Mouse (Mus musculus) cerebellum, adult (tissue): ENCODE data around the gene Acsf3.
A peak's percentile ranks its signal among the peaks of the same experiment; 100 is the strongest.

Source experiments
- ATAC-seq: cut with Nextera tagmentation; 2 replicates; pipeline ENCODE4 v1.9.2; 2017; ENCODE audit warnings: mild to moderate bottlenecking, moderate library complexity, mixed read lengths; ENCODE audit not compliant: insufficient number of reproducible peaks, low FRiP score, low TSS enrichment

Acsf3 gene

GRCm38 (mm10) chr8:122806956-122807538, 31.8 kb downstream of the Acsf3 start:
- ATAC-seq, result no peak

GRCm38 (mm10) chr8:122807907-122808306, 32.6 kb downstream of the Acsf3 start:
- ATAC-seq, result no peak

- no peak for ATAC-seq
These were observed 35.1 kb downstream of the Acsf3 start for GRCm38 (mm10) chr8:122810376-122810775.

GRCm38 (mm10) chr8:122811870-122812494, 36.7 kb downstream of the Acsf3 start:
- no peak for ATAC-seq

- ATAC-seq, result no peak
These were observed 37.4 kb downstream of the Acsf3 start for GRCm38 (mm10) chr8:122812610-122813250.

GRCm38 (mm10) chr8:122814608-122815007, 39.3 kb downstream of the Acsf3 start:
- no peak for ATAC-seq

- no peak for ATAC-seq
These were observed 41.7 kb downstream of the Acsf3 start for GRCm38 (mm10) chr8:122816965-122817364.

- ATAC-seq, result no peak
These were observed 42.6 kb downstream of the Acsf3 start for GRCm38 (mm10) chr8:122817724-122818496.

GRCm38 (mm10) chr8:122819776-122820175, 44.5 kb downstream of the Acsf3 start:
- ATAC-seq, result no peak

- peak; percentile 72; the same call in 1 of the 2 replicates for ATAC-seq
These were observed 49.3 kb downstream of the Acsf3 start for GRCm38 (mm10) chr8:122824571-122824970.

GRCm38 (mm10) chr8:122824986-122825385, 49.7 kb downstream of the Acsf3 start:
- ATAC-seq, result no peak

- ATAC-seq, result no peak
These were observed 50.1 kb downstream of the Acsf3 start for GRCm38 (mm10) chr8:122825408-122825807.

- no peak for ATAC-seq
These were observed 54.1 kb downstream of the Acsf3 start for GRCm38 (mm10) chr8:122829396-122829795.

GRCm38 (mm10) chr8:122830349-122831061, 55.2 kb downstream of the Acsf3 start:
- ATAC-seq, result peak; percentile 60

GRCm38 (mm10) chr8:122834416-122834815, 59.1 kb downstream of the Acsf3 start:
- no peak for ATAC-seq

GRCm38 (mm10) chr8:122834971-122835370, 59.7 kb downstream of the Acsf3 start:
- ATAC-seq, result peak; percentile 69; the same call in 1 of the 2 replicates

- no peak for ATAC-seq
These were observed 60.9 kb downstream of the Acsf3 start for GRCm38 (mm10) chr8:122836199-122836598.

GRCm38 (mm10) chr8:122836696-122837095, 61.4 kb downstream of the Acsf3 start:
- no peak for ATAC-seq

- ATAC-seq, result no peak
These were observed 68.9 kb downstream of the Acsf3 start for GRCm38 (mm10) chr8:122844161-122844560.

GRCm38 (mm10) chr8:122845662-122846061, 70.4 kb downstream of the Acsf3 start:
- no peak for ATAC-seq
